Mouse (Mus musculus): ENCODE data around the gene Clec4d. TPM values are rescaled to one million over a fixed set of nuclear protein-coding genes. Genes with fewer than 3 reads are reported as not detected.
"Not testable (repeated sequence)": the region's sequence is repeated elsewhere in the genome, so short reads cannot be mapped to it uniquely, and the experiment has no call there.

Clec4d gene
- 0.21 and 0.82 TPM in 2 replicates for polyA plus RNA-seq (2015; fragmentation: Nextera tagmentation; extraction: Ambion mirVana)

- no peaks in the 10 kb centered on the region for H3K27me3 ChIP-seq
- H3K9me3 ChIP-seq (replicated peaks): no peaks in the 10 kb centered on the region
- ATAC-seq (replicated peaks; ENCODE audit: insufficient number of reproducible peaks, insufficient read depth, low FRiP score, low read depth): no peak
- WGBS: 65% methylated on average over 4 of the region's 4 CpGs
- no peaks in the 10 kb centered on the region for H3K4me1 ChIP-seq (replicated peaks)
- no peak within 1 kb of the TSS for H3K27ac ChIP-seq
- H3K36me3 ChIP-seq: no peaks in the 10 kb centered on the region
- no peak within 1 kb of the TSS for H3K4me2 ChIP-seq
- H3K9ac ChIP-seq: no peak within 1 kb of the TSS
- no peak within 1 kb of the TSS for H3K4me3 ChIP-seq
Observed at GRCm38 (mm10) chr6:123261555-123262161, at the start of gene Clec4d. Gene Clec4d, plus strand, starts transcription at chr6:123262111.

GRCm38 (mm10) chr6:123227519-123228166 lies 34.3 kb upstream of the Clec4d start:
- Histone ChIP-seq H3K9ac (no peak overlapping the region), H3K27ac (no peak overlapping the region), H3K4me3 (no peak overlapping the region), H3K27me3 (no peaks in the 10 kb centered on the region), H3K4me1 (replicated peaks) (no peaks in the 10 kb centered on the region), H3K4me2 (no peak overlapping the region), H3K9me3 (replicated peaks) (no peaks in the 10 kb centered on the region), H3K36me3 (no peaks in the 10 kb centered on the region)
- ATAC-seq (replicated peaks; ENCODE audit: insufficient number of reproducible peaks, insufficient read depth, low FRiP score, low read depth): no peak
- WGBS: 50% methylated on average over 2 of the region's 2 CpGs

- H3K4me2 ChIP-seq: no peak within 1 kb of the TSS
- no peak for ATAC-seq (replicated peaks; ENCODE audit: insufficient number of reproducible peaks, insufficient read depth, low FRiP score, low read depth)
- no peak within 1 kb of the TSS for H3K9ac ChIP-seq
- no peak within 1 kb of the TSS for H3K27ac ChIP-seq
- 53% methylated on average over 3 of the region's 3 CpGs for WGBS
- H3K27me3 ChIP-seq: no peaks in the 10 kb centered on the region
- H3K4me3 ChIP-seq: no peak within 1 kb of the TSS
- H3K9me3 ChIP-seq (replicated peaks): no peaks in the 10 kb centered on the region
- H3K4me1 ChIP-seq (replicated peaks): no peaks in the 10 kb centered on the region
- H3K36me3 ChIP-seq: no peaks in the 10 kb centered on the region
Observed at GRCm38 (mm10) chr6:123229644-123230043, 32.3 kb upstream of the Clec4d start, which contains the start of gene Clec4n. Gene Clec4n, plus strand, starts transcription at chr6:123229843.

GRCm38 (mm10) chr6:123231149-123231548 lies 30.8 kb upstream of the Clec4d start:
- H3K9me3 ChIP-seq (replicated peaks): no peaks in the 10 kb centered on the region
- no peak overlapping the region for H3K27ac ChIP-seq
- ATAC-seq (replicated peaks; ENCODE audit: insufficient number of reproducible peaks, insufficient read depth, low FRiP score, low read depth): no peak
- H3K36me3 ChIP-seq: no peaks in the 10 kb centered on the region
- H3K4me3 ChIP-seq: no peak overlapping the region
- H3K4me1 ChIP-seq (replicated peaks): no peaks in the 10 kb centered on the region
- no peak overlapping the region for H3K4me2 ChIP-seq
- WGBS: 61% methylated on average over 2 of the region's 2 CpGs
- no peak overlapping the region for H3K9ac ChIP-seq
- no peaks in the 10 kb centered on the region for H3K27me3 ChIP-seq

- Histone ChIP-seq H3K4me2 (no peak overlapping the region), H3K9me3 (replicated peaks) (no peaks in the 10 kb centered on the region), H3K36me3 (no peaks in the 10 kb centered on the region), H3K4me3 (no peak overlapping the region), H3K27ac (no peak overlapping the region), H3K4me1 (replicated peaks) (no peaks in the 10 kb centered on the region), H3K9ac (no peak overlapping the region), H3K27me3 (no peaks in the 10 kb centered on the region)
- ATAC-seq (replicated peaks; ENCODE audit: insufficient number of reproducible peaks, insufficient read depth, low FRiP score, low read depth): no peak
Observed at GRCm38 (mm10) chr6:123237582-123237981, 24.3 kb upstream of the Clec4d start.

- Histone ChIP-seq H3K9ac (no peak overlapping the region), H3K4me3 (no peak overlapping the region), H3K9me3 (replicated peaks) (no peaks in the 10 kb centered on the region), H3K4me1 (replicated peaks) (no peaks in the 10 kb centered on the region), H3K27me3 (no peaks in the 10 kb centered on the region), H3K36me3 (no peaks in the 10 kb centered on the region), H3K27ac (no peak overlapping the region), H3K4me2 (no peak overlapping the region)
- ATAC-seq (replicated peaks; ENCODE audit: insufficient number of reproducible peaks, insufficient read depth, low FRiP score, low read depth): no peak
- 70% methylated on average over 5 of the region's 5 CpGs for WGBS
Observed at GRCm38 (mm10) chr6:123244201-123244600, 17.7 kb upstream of the Clec4d start.

GRCm38 (mm10) chr6:123248862-123249261 lies 13.0 kb upstream of the Clec4d start:
- not testable (repeated sequence) for H3K9me3 ChIP-seq (replicated peaks); H3K27ac ChIP-seq; H3K27me3 ChIP-seq; ATAC-seq (replicated peaks; ENCODE audit: insufficient number of reproducible peaks, insufficient read depth, low FRiP score, low read depth); H3K9ac ChIP-seq; H3K4me2 ChIP-seq; H3K4me1 ChIP-seq (replicated peaks); H3K36me3 ChIP-seq; H3K4me3 ChIP-seq
- WGBS: 67% methylated on average over 2 of the region's 2 CpGs

DNA sequence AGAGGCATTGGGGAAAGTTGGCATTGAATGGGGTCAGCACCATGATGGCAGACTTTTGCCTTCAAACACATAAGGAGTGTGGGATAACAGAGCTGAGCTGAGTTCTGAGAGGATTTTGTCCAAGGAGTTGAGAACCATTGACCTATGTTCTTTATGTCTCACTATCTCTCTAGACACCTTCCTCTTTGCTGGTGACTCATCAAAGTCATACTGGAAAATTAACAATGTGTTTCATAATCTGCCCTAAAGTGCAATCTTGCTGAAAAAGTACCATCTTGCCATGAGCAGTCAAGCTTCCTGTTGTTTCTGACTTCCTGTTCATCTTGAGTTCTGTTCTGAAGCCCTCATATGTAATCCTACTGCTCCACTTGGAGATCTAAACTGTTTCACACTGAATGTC lies 9.2 kb upstream of the Clec4d start:
- H3K4me1 ChIP-seq (replicated peaks): no peaks in the 10 kb centered on the region
- no peak overlapping the region for H3K4me2 ChIP-seq
- H3K36me3 ChIP-seq: no peaks in the 10 kb centered on the region
- H3K9me3 ChIP-seq (replicated peaks): no peaks in the 10 kb centered on the region
- no peaks in the 10 kb centered on the region for H3K27me3 ChIP-seq
- H3K27ac ChIP-seq: no peak overlapping the region
- H3K4me3 ChIP-seq: no peak overlapping the region
- no peak overlapping the region for H3K9ac ChIP-seq
- ATAC-seq (replicated peaks; ENCODE audit: insufficient number of reproducible peaks, insufficient read depth, low FRiP score, low read depth): no peak

DNA sequence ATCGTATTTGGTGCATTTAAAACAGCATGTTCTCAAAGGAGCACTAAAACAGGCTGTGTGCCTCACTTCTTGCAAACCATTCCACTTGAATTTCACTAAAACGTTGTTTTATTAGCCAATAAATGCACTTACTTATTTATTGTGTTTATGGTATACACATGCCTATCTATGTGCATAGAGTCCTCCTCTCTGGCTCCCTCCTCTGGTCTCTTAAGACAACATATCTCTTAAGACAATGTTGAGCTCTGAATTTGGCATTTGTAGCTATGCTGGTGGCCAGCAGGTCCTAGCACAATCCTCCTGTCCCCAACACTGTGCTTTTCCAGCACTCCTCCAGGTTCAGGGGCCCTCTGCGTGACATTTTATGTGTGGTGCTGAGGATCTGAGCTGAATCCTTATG lies 3.0 kb upstream of the Clec4d start:
- Histone ChIP-seq H3K9me3 (replicated peaks) (no peaks in the 10 kb centered on the region), H3K27ac (no peak overlapping the region), H3K4me2 (no peak overlapping the region), H3K36me3 (no peaks in the 10 kb centered on the region), H3K9ac (no peak overlapping the region), H3K27me3 (no peaks in the 10 kb centered on the region), H3K4me3 (no peak overlapping the region), H3K4me1 (replicated peaks) (no peaks in the 10 kb centered on the region)
- WGBS: 62% methylated on average over 3 of the region's 3 CpGs
- ATAC-seq (replicated peaks; ENCODE audit: insufficient number of reproducible peaks, insufficient read depth, low FRiP score, low read depth): no peak

- no peak overlapping the region for H3K4me3 ChIP-seq
- no peak for ATAC-seq (replicated peaks; ENCODE audit: insufficient number of reproducible peaks, insufficient read depth, low FRiP score, low read depth)
- 69% methylated on average over 4 of the region's 4 CpGs for WGBS
- H3K27me3 ChIP-seq: no peaks in the 10 kb centered on the region
- H3K36me3 ChIP-seq: no peaks in the 10 kb centered on the region
- H3K4me1 ChIP-seq (replicated peaks): no peaks in the 10 kb centered on the region
- no peak overlapping the region for H3K27ac ChIP-seq
- no peak overlapping the region for H3K4me2 ChIP-seq
- H3K9me3 ChIP-seq (replicated peaks): no peaks in the 10 kb centered on the region
- no peak overlapping the region for H3K9ac ChIP-seq
Observed at GRCm38 (mm10) chr6:123259889-123260603, 1.9 kb upstream of the Clec4d start.

- no peak overlapping the region for H3K4me2 ChIP-seq
- H3K27ac ChIP-seq: no peak overlapping the region
- H3K27me3 ChIP-seq: no peaks in the 10 kb centered on the region
- no peaks in the 10 kb centered on the region for H3K4me1 ChIP-seq (replicated peaks)
- H3K9ac ChIP-seq: no peak overlapping the region
- no peaks in the 10 kb centered on the region for H3K36me3 ChIP-seq
- H3K4me3 ChIP-seq: no peak overlapping the region
- no peaks in the 10 kb centered on the region for H3K9me3 ChIP-seq (replicated peaks)
- no peak for ATAC-seq (replicated peaks; ENCODE audit: insufficient number of reproducible peaks, insufficient read depth, low FRiP score, low read depth)
- 63% methylated on average over 1 of the region's 1 CpGs for WGBS
Observed at GRCm38 (mm10) chr6:123260868-123261267, 1.0 kb upstream of the Clec4d start.

All from heart, embryonic 15.5 days (tissue).